In genomic region chr5:108674624-108675023, GRCm38 (mm10) we compare ENCODE assay signal across 20 mouse cellular contexts. TPM values are rescaled to one million over a fixed set of nuclear protein-coding genes. Genes with fewer than 3 reads are reported as not detected.
DNase-seq lines count a peak whose midpoint lies in the region; ATAC-seq lines count a peak whose summit lies in the region.
"Had no signal": no experiment of that assay in that cellular context is flagged by ENCODE, and none has a peak within 500 bp of the region (broad histone marks: within the 10 kb centered on the region; RNA-seq: fewer than 3 reads in every experiment).

No protein-coding gene starts in this region.

- no peak overlapping the region for H3K27ac ChIP-seq in midbrain, embryonic 11.5 days (ENCODE audit: low read depth, low read length)
- no peak overlapping the region for H3K27ac ChIP-seq in midbrain, embryonic 10.5 days (replicated peaks)
- H3K27ac ChIP-seq in liver, embryonic 13.5 days: peak overlapping the region; percentile 96
- no peak overlapping the region for H3K27ac ChIP-seq in hindbrain, embryonic 14.5 days
- H3K27ac ChIP-seq: heart, embryonic 15.5 days; hindbrain, embryonic 10.5 days had no signal

- peak; percentile 61 for DNase-seq in midbrain, embryonic 11.5 days (ENCODE audit: low spot score, missing footprints)
- DNase-seq in midbrain, embryonic 10.5 days (ENCODE audit: low spot score): no peak
- DNase-seq in kidney, postnatal 10 days: peak; percentile 55
- no peak for DNase-seq in liver, embryonic 13.5 days
- DNase-seq in frontal cortex, postnatal 14 days (ENCODE audit: low spot score in 2 of 2): no peak
- no peak for DNase-seq in hindbrain, embryonic 14.5 days (ENCODE audit: low spot score)
- DNase-seq in c-Kit-positive CD71-positive TER-119-positive erythroid progenitor cells, embryonic 14.5 days (ENCODE audit: low spot score): no peak
- DNase-seq: adrenal gland, postnatal 10 days; cerebellum, adult 11-12 months; cerebellum, postnatal 25 days; heart, adult 18-20 months; lung, postnatal 14 days; right cerebral cortex, adult 18-20 months; thymus, adult 2 months had no signal

- 84% methylated on average over 2 of the region's 2 CpGs for WGBS in midbrain, embryonic 11.5 days
- WGBS in midbrain, embryonic 10.5 days: 81% methylated on average over 2 of the region's 2 CpGs
- WGBS in liver, embryonic 13.5 days (ENCODE audit: insufficient replicate concordance): 61% methylated on average over 2 of the region's 2 CpGs
- 84% methylated on average over 2 of the region's 2 CpGs for WGBS in hindbrain, embryonic 14.5 days

- no peak overlapping the region for H3K4me3 ChIP-seq in midbrain, embryonic 11.5 days (ENCODE audit: low read depth, low read length)
- no peak overlapping the region for H3K4me3 ChIP-seq in midbrain, embryonic 10.5 days
- H3K4me3 ChIP-seq in liver, embryonic 13.5 days (replicated peaks): peak overlapping the region; percentile 60
- H3K4me3 ChIP-seq in hindbrain, embryonic 14.5 days (replicated peaks; ENCODE audit: low read length): no peak overlapping the region
- H3K4me3 ChIP-seq: heart, embryonic 15.5 days; hindbrain, embryonic 10.5 days; megakaryocyte, embryonic 14.5 days; stomach, embryonic 15.5 days had no signal

- no peak for ATAC-seq in midbrain, embryonic 11.5 days (ENCODE audit: low FRiP score)
- no peak for ATAC-seq in liver, embryonic 13.5 days (ENCODE audit: low read depth)
- ATAC-seq in hindbrain, embryonic 14.5 days (ENCODE audit: low FRiP score): no peak
- ATAC-seq: forebrain, embryonic 14.5 days had no signal

- H3K9ac ChIP-seq in midbrain, embryonic 11.5 days (ENCODE audit: low read length): no peak overlapping the region
- peak overlapping the region; percentile 79 for H3K9ac ChIP-seq in liver, embryonic 13.5 days
- no peak overlapping the region for H3K9ac ChIP-seq in hindbrain, embryonic 14.5 days
- H3K9ac ChIP-seq: heart, embryonic 15.5 days; stomach, embryonic 15.5 days had no signal

- H3K27me3 ChIP-seq in midbrain, embryonic 11.5 days (ENCODE audit: control insufficient read depth, insufficient read depth, low read length): no peaks in the 10 kb centered on the region
- H3K27me3 ChIP-seq in midbrain, embryonic 10.5 days (ENCODE audit: low read depth, poor library complexity, severe bottlenecking): no peaks in the 10 kb centered on the region
- no peaks in the 10 kb centered on the region for H3K27me3 ChIP-seq in liver, embryonic 13.5 days
- H3K27me3 ChIP-seq in hindbrain, embryonic 14.5 days (ENCODE audit: control insufficient read depth, insufficient read depth, low read length): no peaks in the 10 kb centered on the region
- H3K27me3 ChIP-seq: CH12.LX; heart, embryonic 15.5 days; megakaryocyte, embryonic 14.5 days; stomach, embryonic 15.5 days had no signal

- peaks cover 8% of the 10 kb centered on the region for H3K4me1 ChIP-seq in midbrain, embryonic 11.5 days (ENCODE audit: control insufficient read depth, insufficient read depth, low read length)
- H3K4me1 ChIP-seq in midbrain, embryonic 10.5 days: peaks cover 27% of the 10 kb centered on the region
- peaks cover 98% of the 10 kb centered on the region for H3K4me1 ChIP-seq in liver, embryonic 13.5 days (replicated peaks)
- peaks cover 21% of the 10 kb centered on the region for H3K4me1 ChIP-seq in hindbrain, embryonic 14.5 days (replicated peaks; ENCODE audit: control insufficient read depth, insufficient read depth, low read length)

- H3K4me2 ChIP-seq in midbrain, embryonic 11.5 days: no peak overlapping the region
- peak overlapping the region; percentile 75 for H3K4me2 ChIP-seq in liver, embryonic 13.5 days
- no peak overlapping the region for H3K4me2 ChIP-seq in hindbrain, embryonic 14.5 days (replicated peaks)
- H3K4me2 ChIP-seq: heart, embryonic 15.5 days; stomach, embryonic 15.5 days had no signal

- no peaks in the 10 kb centered on the region for H3K9me3 ChIP-seq in midbrain, embryonic 11.5 days (ENCODE audit: control insufficient read depth, low read length)
- no peaks in the 10 kb centered on the region for H3K9me3 ChIP-seq in midbrain, embryonic 10.5 days (replicated peaks)
- no peaks in the 10 kb centered on the region for H3K9me3 ChIP-seq in liver, embryonic 13.5 days (replicated peaks)
- no peaks in the 10 kb centered on the region for H3K9me3 ChIP-seq in hindbrain, embryonic 14.5 days (ENCODE audit: control insufficient read depth, low read length)
- H3K9me3 ChIP-seq: heart, embryonic 15.5 days; hindbrain, embryonic 10.5 days; megakaryocyte, embryonic 14.5 days; stomach, embryonic 15.5 days had no signal

- H3K36me3 ChIP-seq in midbrain, embryonic 11.5 days (ENCODE audit: control insufficient read depth, insufficient read depth, low read length): 0 out of 2 replicates have a peak, but pooled peaks cover 2% of the 10 kb centered on the region
- peaks cover 27% of the 10 kb centered on the region for H3K36me3 ChIP-seq in midbrain, embryonic 10.5 days
- H3K36me3 ChIP-seq in liver, embryonic 13.5 days: peaks cover 31% of the 10 kb centered on the region
- 0 out of 2 replicates have a peak, but pooled peaks cover 7% of the 10 kb centered on the region for H3K36me3 ChIP-seq in hindbrain, embryonic 14.5 days (replicated peaks; ENCODE audit: control insufficient read depth, insufficient read depth)

RNA-seq across cellular contexts. Expression of gene Slc26a1, which starts 0.7 kb away (rescaled TPM):
- 0.69 and 0.81 TPM in 2 replicates for polyA plus RNA-seq in midbrain, embryonic 11.5 days (2014; fragmentation: Nextera tagmentation; extraction: Ambion mirVana)
- 0.56 and 0.93 TPM in 2 replicates for polyA plus RNA-seq in midbrain, embryonic 10.5 days (2016; fragmentation: Nextera tagmentation; extraction: Ambion mirVana)
- 12.0 and 12.7 TPM in 2 replicates for polyA plus RNA-seq in liver, embryonic 13.5 days (2015; fragmentation: Nextera tagmentation; extraction: Ambion mirVana)
- 3.2 and 3.5 TPM in 2 replicates for polyA plus RNA-seq in hindbrain, embryonic 14.5 days (2014; fragmentation: Nextera tagmentation; extraction: Ambion mirVana)

RNA-seq across cellular contexts. Expression of gene Dgkq, which starts 5.2 kb away (rescaled TPM):
- 8.6 TPM in 2 replicates for polyA plus RNA-seq in midbrain, embryonic 11.5 days (2014; fragmentation: Nextera tagmentation; extraction: Ambion mirVana)
- 12.8 and 15.1 TPM in 2 replicates for polyA plus RNA-seq in midbrain, embryonic 10.5 days (2016; fragmentation: Nextera tagmentation; extraction: Ambion mirVana)
- 2.9 and 3.6 TPM in 2 replicates for polyA plus RNA-seq in liver, embryonic 13.5 days (2015; fragmentation: Nextera tagmentation; extraction: Ambion mirVana)
- polyA plus RNA-seq in hindbrain, embryonic 14.5 days (2014; fragmentation: Nextera tagmentation; extraction: Ambion mirVana): 25.3 and 28.4 TPM in 2 replicates

RNA-seq across cellular contexts. Expression of gene Idua, which starts 14.5 kb away (rescaled TPM):
- polyA plus RNA-seq in midbrain, embryonic 11.5 days (2014; fragmentation: Nextera tagmentation; extraction: Ambion mirVana): 9.2 TPM in 2 replicates
- 11.5 and 13.3 TPM in 2 replicates for polyA plus RNA-seq in midbrain, embryonic 10.5 days (2016; fragmentation: Nextera tagmentation; extraction: Ambion mirVana)
- 3.4 and 3.8 TPM in 2 replicates for polyA plus RNA-seq in liver, embryonic 13.5 days (2015; fragmentation: Nextera tagmentation; extraction: Ambion mirVana)
- polyA plus RNA-seq in hindbrain, embryonic 14.5 days (2014; fragmentation: Nextera tagmentation; extraction: Ambion mirVana): 9.8 and 11.3 TPM in 2 replicates

RNA-seq across cellular contexts. Expression of gene Fgfrl1, which starts 17.6 kb away (rescaled TPM):
- polyA plus RNA-seq in midbrain, embryonic 11.5 days (2014; fragmentation: Nextera tagmentation; extraction: Ambion mirVana): 11.9 and 15.0 TPM in 2 replicates
- 11.0 and 14.9 TPM in 2 replicates for polyA plus RNA-seq in midbrain, embryonic 10.5 days (2016; fragmentation: Nextera tagmentation; extraction: Ambion mirVana)
- polyA plus RNA-seq in liver, embryonic 13.5 days (2015; fragmentation: Nextera tagmentation; extraction: Ambion mirVana): 7.5 and 8.8 TPM in 2 replicates
- polyA plus RNA-seq in hindbrain, embryonic 14.5 days (2014; fragmentation: Nextera tagmentation; extraction: Ambion mirVana): 7.0 and 9.6 TPM in 2 replicates

RNA-seq across cellular contexts. Expression of gene Tmem175, which starts 45.1 kb away (rescaled TPM):
- polyA plus RNA-seq in midbrain, embryonic 11.5 days (2014; fragmentation: Nextera tagmentation; extraction: Ambion mirVana): 20.9 and 22.1 TPM in 2 replicates
- polyA plus RNA-seq in midbrain, embryonic 10.5 days (2016; fragmentation: Nextera tagmentation; extraction: Ambion mirVana): 19.8 and 24.0 TPM in 2 replicates
- polyA plus RNA-seq in liver, embryonic 13.5 days (2015; fragmentation: Nextera tagmentation; extraction: Ambion mirVana): 12.9 and 13.9 TPM in 2 replicates
- 27.2 and 29.7 TPM in 2 replicates for polyA plus RNA-seq in hindbrain, embryonic 14.5 days (2014; fragmentation: Nextera tagmentation; extraction: Ambion mirVana)

Comparison
In these comparisons a context has a peak if more than half of its experiments do, and no peak if none do; other contexts are left out.
1. DNase-seq: peak in midbrain, embryonic 11.5 days (single experiment) and kidney, postnatal 10 days (single experiment); none in midbrain, embryonic 10.5 days (single experiment), liver, embryonic 13.5 days (single experiment), frontal cortex, postnatal 14 days (0 of 2), hindbrain, embryonic 14.5 days (single experiment) and c-Kit-positive CD71-positive TER-119-positive erythroid progenitor cells, embryonic 14.5 days (single experiment).